Mouse (Mus musculus) A20 (cell line): ENCODE measurements around the gene Pes1.
"Not testable (repeated sequence)": the region's sequence is repeated elsewhere in the genome, so short reads cannot be mapped to it uniquely, and the experiment has no call there.

Experiments
- DNase-seq: peaks from one replicate; pipeline ENCODE4 v3.0.0-alpha.2; 2011; ENCODE audit warnings: low read depth, low spot score

Gene Pes1

GRCm38 (mm10) chr11:3963610-3964415, at the start of gene Pes1:
Gene Pes1 (plus strand): TSS chr11:3963975.
- peak; percentile 94 for DNase-seq

GRCm38 (mm10) chr11:3914109-3914840, 49.5 kb upstream of the Pes1 start, which contains the start of gene Slc35e4:
Gene Slc35e4 (minus strand): TSS chr11:3914664.
- DNase-seq, result peak; percentile 61

- DNase-seq, result peak; percentile 40
Observed at GRCm38 (mm10) chr11:3918738-3919137, 45.0 kb upstream of the Pes1 start.

- no peak for DNase-seq
Observed at GRCm38 (mm10) chr11:3920476-3920875, 43.3 kb upstream of the Pes1 start.

GRCm38 (mm10) chr11:3921281-3921850, 42.4 kb upstream of the Pes1 start:
- DNase-seq, result peak; percentile 56

- DNase-seq, result no peak
Observed at GRCm38 (mm10) chr11:3922115-3922514, 41.7 kb upstream of the Pes1 start.

- no peak for DNase-seq
Observed at GRCm38 (mm10) chr11:3922731-3923130, 41.0 kb upstream of the Pes1 start.

GRCm38 (mm10) chr11:3925916-3926315, 37.9 kb upstream of the Pes1 start:
- no peak for DNase-seq

- no peak for DNase-seq
Observed at GRCm38 (mm10) chr11:3930019-3930418, 33.8 kb upstream of the Pes1 start.

GRCm38 (mm10) chr11:3930931-3931330, 32.8 kb upstream of the Pes1 start:
- DNase-seq, result no peak

GRCm38 (mm10) chr11:3931511-3932211, 32.1 kb upstream of the Pes1 start, which contains the start of gene Tcn2:
Gene Tcn2 (minus strand): TSS chr11:3932159.
- peak; percentile 14 for DNase-seq

- no peak for DNase-seq
Observed at GRCm38 (mm10) chr11:3933756-3934285, 30.0 kb upstream of the Pes1 start.

GRCm38 (mm10) chr11:3935135-3935534, 28.6 kb upstream of the Pes1 start:
- no peak for DNase-seq

- no peak for DNase-seq
Observed at GRCm38 (mm10) chr11:3936318-3936717, 27.5 kb upstream of the Pes1 start.

- DNase-seq, result no peak
Observed at GRCm38 (mm10) chr11:3937321-3937874, 26.4 kb upstream of the Pes1 start.

GRCm38 (mm10) chr11:3941371-3941770, 22.4 kb upstream of the Pes1 start:
- DNase-seq, result no peak

- no peak for DNase-seq
Observed at GRCm38 (mm10) chr11:3946386-3946785, 17.4 kb upstream of the Pes1 start.

- not testable (repeated sequence) for DNase-seq
Observed at GRCm38 (mm10) chr11:3954876-3955275, 8.9 kb upstream of the Pes1 start.

- not testable (repeated sequence) for DNase-seq
Observed at GRCm38 (mm10) chr11:3955371-3955770, 8.4 kb upstream of the Pes1 start.

GRCm38 (mm10) chr11:3960901-3961300, 2.9 kb upstream of the Pes1 start:
- DNase-seq, result no peak

GRCm38 (mm10) chr11:3961761-3962160, 2.0 kb upstream of the Pes1 start:
- no peak for DNase-seq
